Mouse (Mus musculus) midbrain, embryonic 15.5 days (tissue): Measurements from ENCODE around the gene Gm10639. TPM values are rescaled to one million over a fixed set of nuclear protein-coding genes. Genes with fewer than 3 reads are reported as not detected.
"Not testable (repeated sequence)": the region's sequence is repeated elsewhere in the genome, so short reads cannot be mapped to it uniquely, and the experiment has no call there.

Experiments used
- ATAC-seq: fragments of 200-750 bp; cut with Nextera tagmentation; replicated peaks from 2 replicates; pipeline ENCODE4 v1.8.0; 2017; ENCODE audit warnings: moderate TSS enrichment
- H3K27ac ChIP-seq: fragments of 300-500 bp; sonication (generic); 2 replicates; pipeline ENCODE4 v1.5.1; 2015; ENCODE audit warnings: mild to moderate bottlenecking, inconsistent platforms
- H3K27me3 ChIP-seq: fragments of 300-500 bp; sonication (generic); replicated peaks from 2 replicates; pipeline ENCODE4 v1.6.1; 2015; ENCODE audit warnings: inconsistent platforms
- H3K36me3 ChIP-seq: fragments of 300-500 bp; sonication (generic); replicated peaks from 2 replicates; pipeline ENCODE4 v1.6.1; 2015; ENCODE audit warnings: inconsistent platforms
- H3K4me1 ChIP-seq: fragments of 300-500 bp; sonication (generic); 2 replicates; pipeline ENCODE4 v1.6.1; 2015; ENCODE audit warnings: inconsistent platforms
- H3K4me2 ChIP-seq: fragments of 300-500 bp; sonication (generic); 2 replicates; pipeline ENCODE4 v1.6.1; 2015; ENCODE audit warnings: inconsistent platforms, mild to moderate bottlenecking, moderate library complexity
- H3K4me3 ChIP-seq: fragments of 300-500 bp; sonication (generic); 2 replicates; pipeline ENCODE4 v1.5.1; 2015; ENCODE audit warnings: mild to moderate bottlenecking, inconsistent platforms
- H3K9ac ChIP-seq: fragments of 300-500 bp; sonication (generic); 2 replicates; pipeline ENCODE4 v1.6.1; 2015; ENCODE audit warnings: mild to moderate bottlenecking, inconsistent platforms
- H3K9me3 ChIP-seq: fragments of 300-500 bp; sonication (generic); 2 replicates; pipeline ENCODE4 v1.6.1; 2016; ENCODE audit warnings: inconsistent platforms
- WGBS: fragments of 180-500 bp; shearing (Covaris S2); methylation state at CpG from one replicate; pipeline ENCODE4 v1.1.7; 2015; ENCODE audit warnings: mixed read lengths; 5-methylcytosine and 5-hydroxymethylcytosine counted together
- polyA plus RNA-seq: library from polyadenylated mRNA; unstranded; fragments of >200 nt; fragmentation: Nextera tagmentation; extraction: Ambion mirVana; gene quantifications from 2 replicates; pipeline ENCODE4 v1.2.1, GENCODE M21; 2015

Gene Gm10639
- polyA plus RNA-seq = not detected in 2 replicates

DNA sequence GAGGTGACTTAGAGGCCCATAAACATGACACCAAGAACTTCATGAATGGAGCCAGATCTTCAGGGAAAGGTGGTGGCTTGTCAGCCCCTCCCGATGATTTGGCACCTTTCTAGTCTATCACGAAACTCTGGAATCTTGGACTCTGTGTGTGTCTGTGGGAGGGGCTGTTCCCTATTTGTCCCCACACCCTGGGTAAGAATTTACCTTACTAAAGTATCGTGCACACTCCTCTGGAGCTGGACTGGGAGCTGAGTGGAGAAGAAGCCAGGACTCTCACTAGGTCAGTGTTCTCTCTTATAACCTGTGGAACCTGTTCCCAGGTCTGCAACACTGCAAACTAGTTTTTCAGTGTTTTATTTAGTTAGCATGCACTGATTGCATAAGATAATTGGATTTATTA, at the start of gene Gm10639:
TSS of gene Gm10639 (plus strand) at position 201 of the 400 bp plus-strand sequence.
- not testable (repeated sequence) for H3K4me1 ChIP-seq

DNA sequence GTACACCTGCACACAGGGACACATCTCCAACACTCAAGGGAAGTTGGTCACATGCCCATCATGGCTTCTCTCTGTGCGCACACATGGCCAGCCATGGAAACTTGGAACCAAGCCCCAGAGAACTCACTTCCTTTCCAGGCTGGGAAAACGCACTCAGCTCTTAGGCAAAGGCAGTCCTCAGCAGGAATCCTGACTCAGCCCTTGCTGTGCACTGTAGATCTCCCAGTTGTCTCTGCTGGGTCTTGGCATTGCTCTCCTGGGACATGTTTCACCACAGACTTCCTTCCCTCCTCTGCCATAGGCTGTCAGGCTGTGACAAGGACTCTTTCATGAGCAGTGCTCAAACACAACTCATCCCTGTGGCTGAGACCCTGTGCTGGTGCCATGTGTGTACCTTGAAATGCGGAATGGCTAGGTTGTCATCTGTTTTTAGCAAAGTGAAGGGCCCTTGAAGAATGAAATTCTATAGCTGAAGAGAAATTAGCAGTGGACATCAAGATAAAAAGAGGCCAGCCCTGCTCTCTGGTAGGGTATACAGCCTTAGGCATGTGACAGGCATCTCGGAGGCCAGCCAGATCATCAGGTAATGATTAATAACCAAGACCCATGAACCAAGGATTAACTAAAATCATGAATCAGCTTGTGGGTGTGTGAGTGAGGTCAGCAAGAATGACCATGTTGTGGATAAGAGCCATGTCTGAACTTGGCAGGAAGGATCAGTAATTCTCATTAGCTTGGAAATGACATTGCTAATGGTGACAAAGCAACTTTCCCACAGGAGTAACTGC, 33.8 kb upstream of the Gm10639 start:
- not testable (repeated sequence) for H3K4me1 ChIP-seq, ATAC-seq, H3K4me2 ChIP-seq, H3K9me3 ChIP-seq, H3K36me3 ChIP-seq, H3K27ac ChIP-seq, H3K4me3 ChIP-seq, H3K27me3 ChIP-seq, H3K9ac ChIP-seq
- 86% methylated on average over 4 of the region's 4 CpGs for WGBS

More for the DNA sequence above, at the start of gene Gm10639:
- H3K9me3 ChIP-seq, H3K27me3 ChIP-seq, H3K4me2 ChIP-seq, H3K27ac ChIP-seq, H3K4me3 ChIP-seq, H3K9ac ChIP-seq, H3K36me3 ChIP-seq, ATAC-seq: not testable (repeated sequence)
- WGBS = 92% methylated on average over 3 of the region's 3 CpGs

DNA sequence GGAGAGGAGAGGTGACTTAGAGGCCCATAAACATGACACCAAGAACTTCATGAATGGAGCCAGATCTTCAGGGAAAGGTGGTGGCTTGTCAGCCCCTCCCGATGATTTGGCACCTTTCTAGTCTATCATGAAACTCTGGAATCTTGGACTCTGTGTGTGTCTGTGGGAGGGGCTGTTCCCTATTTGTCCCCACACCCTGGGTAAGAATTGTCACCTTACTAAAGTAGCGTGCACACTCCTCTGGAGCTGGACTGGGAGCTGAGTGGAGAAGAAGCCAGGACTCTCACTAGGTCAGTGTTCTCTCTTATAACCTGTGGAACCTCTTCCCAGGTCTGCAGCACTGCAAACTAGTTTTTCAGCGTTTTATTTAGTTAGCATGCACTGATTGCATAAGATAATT, 32.8 kb upstream of the Gm10639 start, which contains the start of gene Gm3776:
TSS of gene Gm3776 (plus strand) at position 216 of the 400 bp plus-strand sequence.
- H3K27me3 ChIP-seq, H3K9ac ChIP-seq, H3K36me3 ChIP-seq, H3K4me3 ChIP-seq, H3K27ac ChIP-seq, H3K4me1 ChIP-seq, H3K9me3 ChIP-seq, H3K4me2 ChIP-seq, ATAC-seq: not testable (repeated sequence)
- WGBS = 92% methylated on average over 1 of the region's 3 CpGs

DNA sequence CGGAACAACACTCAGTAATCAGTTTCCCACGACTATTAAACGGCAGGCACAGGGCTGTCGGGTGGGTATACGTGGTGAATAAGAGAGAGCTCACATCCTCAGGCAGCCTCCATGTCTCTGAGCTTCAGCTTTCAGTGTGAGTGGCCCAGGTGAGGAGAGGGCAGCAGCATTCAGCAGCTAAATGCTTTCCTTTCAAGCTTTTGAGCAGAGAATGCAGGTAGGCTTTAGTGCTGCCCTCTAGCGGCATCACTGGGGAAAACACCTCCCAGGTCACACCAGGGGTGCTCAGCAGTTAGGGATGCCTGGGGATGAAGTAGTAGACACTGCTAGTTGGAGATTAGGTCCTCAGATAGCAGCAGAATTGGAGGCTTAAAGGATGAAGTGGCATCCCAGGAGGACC, 30.0 kb upstream of the Gm10639 start:
- not testable (repeated sequence) for H3K9ac ChIP-seq, H3K4me1 ChIP-seq, H3K27ac ChIP-seq, H3K27me3 ChIP-seq, H3K36me3 ChIP-seq, H3K4me3 ChIP-seq, H3K4me2 ChIP-seq, H3K9me3 ChIP-seq
- peak; percentile 69; the same call in 1 of the 2 replicates for ATAC-seq
- WGBS = 6% methylated on average over 1 of the region's 6 CpGs

DNA sequence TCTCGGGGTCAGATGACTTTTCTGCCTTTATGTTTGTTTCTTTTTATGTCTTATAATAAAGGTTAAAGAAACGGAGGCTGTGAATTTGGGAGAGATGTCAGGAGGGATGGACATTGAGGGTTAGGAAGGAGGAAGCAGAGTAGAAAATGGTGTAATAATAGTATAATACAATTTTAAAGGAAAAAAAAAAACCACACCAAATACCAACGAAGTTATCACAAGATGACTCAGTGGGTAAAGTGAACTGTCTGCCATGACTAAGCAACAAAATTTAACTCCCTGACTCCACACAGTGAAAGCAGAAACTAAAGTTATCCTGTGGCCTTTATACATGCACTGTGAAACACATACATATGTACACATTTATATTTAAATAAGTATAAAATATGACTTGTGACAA, 18.8 kb upstream of the Gm10639 start:
- H3K4me1 ChIP-seq, H3K36me3 ChIP-seq, H3K27ac ChIP-seq, H3K27me3 ChIP-seq, H3K9me3 ChIP-seq, H3K4me2 ChIP-seq, H3K9ac ChIP-seq, ATAC-seq, H3K4me3 ChIP-seq: not testable (repeated sequence)
- 89% methylated on average over 3 of the region's 3 CpGs for WGBS

DNA sequence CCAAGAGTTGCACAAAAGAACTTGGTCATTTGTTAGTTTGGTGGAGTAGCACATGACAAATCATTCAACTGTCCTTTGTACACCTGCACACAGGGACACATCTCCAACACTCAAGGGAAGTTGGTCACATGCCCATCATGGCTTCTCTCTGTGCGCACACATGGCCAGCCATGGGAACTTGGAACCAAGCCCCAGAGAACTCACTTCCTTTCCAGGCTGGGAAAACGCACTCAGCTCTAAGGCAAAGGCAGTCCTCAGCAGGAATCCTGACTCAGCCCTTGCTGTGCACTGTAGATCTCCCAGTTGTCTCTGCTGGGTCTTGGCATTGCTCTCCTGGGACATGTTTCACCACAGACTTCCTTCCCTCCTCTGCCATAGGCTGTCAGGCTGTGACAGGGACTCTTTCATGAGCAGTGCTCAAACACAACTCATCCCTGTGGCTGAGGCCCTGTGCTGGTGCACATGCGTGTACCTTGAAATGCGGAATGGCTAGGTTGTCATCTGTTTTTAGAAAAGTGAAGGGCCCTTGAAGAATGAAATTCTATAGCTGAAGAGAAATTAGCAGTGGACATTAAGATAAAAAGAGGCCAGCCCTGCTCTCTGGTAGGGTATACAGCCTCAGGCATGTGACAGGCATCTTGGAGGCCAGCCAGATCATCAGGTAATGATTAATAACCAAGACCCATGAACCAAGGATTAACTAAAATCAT, 7.6 kb upstream of the Gm10639 start:
- not testable (repeated sequence) for H3K4me2 ChIP-seq, H3K36me3 ChIP-seq, H3K4me1 ChIP-seq, H3K27ac ChIP-seq, H3K9ac ChIP-seq, H3K9me3 ChIP-seq, H3K27me3 ChIP-seq, H3K4me3 ChIP-seq, ATAC-seq
- WGBS = 91% methylated on average over 4 of the region's 4 CpGs

DNA sequence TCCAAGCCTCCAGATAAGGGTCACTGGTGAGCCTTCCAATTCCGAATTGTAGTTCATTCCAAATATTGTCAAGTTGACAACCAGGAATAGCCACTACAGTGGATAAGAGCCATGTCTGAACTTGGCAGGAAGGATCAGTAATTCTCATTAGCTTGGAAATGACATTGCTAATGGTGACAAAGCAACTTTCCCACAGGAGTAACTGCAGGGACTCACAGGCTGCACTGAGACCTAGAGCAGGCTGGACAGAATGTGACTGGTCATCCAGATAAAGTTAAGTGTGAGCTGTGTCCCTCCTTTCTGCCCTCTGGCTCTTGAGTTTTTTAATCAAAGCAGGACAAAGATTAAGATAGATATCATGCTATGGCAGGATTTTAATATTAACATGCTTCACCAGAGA, 660 bp upstream of the Gm10639 start:
- H3K9ac ChIP-seq, H3K36me3 ChIP-seq, H3K4me1 ChIP-seq, ATAC-seq, H3K27me3 ChIP-seq, H3K9me3 ChIP-seq, H3K4me2 ChIP-seq, H3K27ac ChIP-seq, H3K4me3 ChIP-seq: not testable (repeated sequence)
- WGBS = 61% methylated on average over 1 of the region's 1 CpGs

DNA sequence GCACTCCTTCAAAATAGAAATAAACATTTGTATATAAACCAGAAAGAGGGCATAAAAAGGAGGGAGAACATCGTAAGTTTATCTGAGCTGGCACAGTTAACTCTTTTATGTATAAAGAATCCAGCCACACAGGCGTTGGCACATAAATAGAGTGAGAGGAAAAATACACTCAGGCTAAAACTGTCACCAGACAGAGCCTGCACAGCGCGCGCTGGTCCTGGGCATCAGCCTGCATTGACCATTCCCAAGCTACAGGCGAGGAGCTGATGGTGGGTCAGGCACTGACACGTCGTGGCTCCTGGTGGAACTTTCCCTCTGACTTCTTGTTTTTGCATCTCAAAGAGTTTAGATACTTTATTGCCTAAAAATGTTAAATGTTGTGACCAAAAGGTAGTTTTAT, 2.7 kb downstream of the Gm10639 start:
- not testable (repeated sequence) for H3K4me1 ChIP-seq, H3K27me3 ChIP-seq, H3K4me2 ChIP-seq, H3K36me3 ChIP-seq, H3K4me3 ChIP-seq, H3K9me3 ChIP-seq, H3K27ac ChIP-seq, ATAC-seq, H3K9ac ChIP-seq
- 87% methylated on average over 8 of the region's 8 CpGs for WGBS

DNA sequence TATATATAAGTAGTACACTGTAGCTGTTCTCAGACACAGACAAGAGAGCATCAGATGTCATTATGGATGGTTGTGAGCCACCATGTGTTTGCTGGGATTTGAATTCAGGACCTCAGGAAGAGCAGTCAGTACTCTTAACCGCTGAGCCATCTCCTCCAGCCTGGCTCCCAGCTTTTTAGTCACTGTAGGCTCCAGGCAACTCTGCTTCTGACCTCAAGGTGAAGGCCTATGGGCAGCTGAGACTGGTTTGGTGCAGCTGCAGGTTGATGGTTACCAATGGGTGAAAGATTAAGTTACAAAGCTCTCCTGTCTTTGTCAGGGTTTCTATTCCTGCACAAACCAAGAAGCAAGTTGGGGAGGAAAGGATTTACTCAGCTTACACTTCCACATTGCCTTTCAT, 4.0 kb downstream of the Gm10639 start:
- not testable (repeated sequence) for H3K27me3 ChIP-seq, H3K4me1 ChIP-seq, H3K27ac ChIP-seq, H3K4me3 ChIP-seq, H3K9me3 ChIP-seq, H3K36me3 ChIP-seq, H3K9ac ChIP-seq, H3K4me2 ChIP-seq, ATAC-seq
- WGBS = 82% methylated on average over 1 of the region's 1 CpGs

DNA sequence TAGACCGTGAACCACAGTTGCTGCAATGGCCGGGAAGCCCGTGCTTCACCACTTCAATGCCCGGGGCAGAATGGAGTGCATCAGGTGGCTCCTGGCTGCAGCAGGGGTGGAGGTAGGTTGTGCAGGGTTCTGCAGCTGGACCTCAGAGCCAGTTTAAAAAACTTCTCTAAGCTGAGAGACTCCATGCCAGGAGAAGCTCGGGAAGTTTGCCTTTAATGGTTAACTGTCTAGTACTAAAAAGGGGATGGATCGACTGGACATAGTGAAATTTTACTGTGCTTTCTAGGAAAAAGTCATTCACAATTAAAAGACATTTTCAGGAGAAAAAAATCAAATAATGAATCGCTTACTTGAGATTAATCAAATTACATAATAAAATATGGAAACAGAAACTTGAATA, 5.1 kb downstream of the Gm10639 start:
- H3K4me3 ChIP-seq, H3K9me3 ChIP-seq, H3K36me3 ChIP-seq, H3K4me2 ChIP-seq, H3K4me1 ChIP-seq, H3K9ac ChIP-seq, H3K27ac ChIP-seq, ATAC-seq, H3K27me3 ChIP-seq: not testable (repeated sequence)
- WGBS = 87% methylated on average over 7 of the region's 7 CpGs

DNA sequence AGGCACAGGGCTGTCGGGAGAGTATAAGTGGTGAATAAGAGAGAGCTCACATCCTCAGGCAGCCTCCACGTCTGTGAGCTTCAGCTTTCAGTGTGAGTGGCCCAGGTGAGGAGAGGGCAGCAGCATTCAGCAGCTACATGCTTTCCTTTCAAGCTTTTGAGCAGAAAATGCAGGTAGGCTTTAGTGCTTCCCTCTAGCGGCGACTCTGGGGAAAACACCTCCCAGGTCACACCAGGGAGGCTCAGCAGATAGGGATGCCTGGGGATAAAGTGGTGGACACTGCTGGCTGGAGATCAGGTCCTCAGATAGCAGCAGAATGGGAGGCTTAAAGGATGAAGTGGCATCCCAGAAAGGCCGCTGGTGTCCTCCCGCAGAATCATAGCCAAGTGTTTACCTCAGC, 6.4 kb downstream of the Gm10639 start:
- H3K27me3 ChIP-seq, H3K36me3 ChIP-seq, ATAC-seq, H3K4me3 ChIP-seq, H3K4me2 ChIP-seq, H3K27ac ChIP-seq, H3K9ac ChIP-seq, H3K4me1 ChIP-seq, H3K9me3 ChIP-seq: not testable (repeated sequence)
- WGBS = 15% methylated on average over 6 of the region's 6 CpGs

DNA sequence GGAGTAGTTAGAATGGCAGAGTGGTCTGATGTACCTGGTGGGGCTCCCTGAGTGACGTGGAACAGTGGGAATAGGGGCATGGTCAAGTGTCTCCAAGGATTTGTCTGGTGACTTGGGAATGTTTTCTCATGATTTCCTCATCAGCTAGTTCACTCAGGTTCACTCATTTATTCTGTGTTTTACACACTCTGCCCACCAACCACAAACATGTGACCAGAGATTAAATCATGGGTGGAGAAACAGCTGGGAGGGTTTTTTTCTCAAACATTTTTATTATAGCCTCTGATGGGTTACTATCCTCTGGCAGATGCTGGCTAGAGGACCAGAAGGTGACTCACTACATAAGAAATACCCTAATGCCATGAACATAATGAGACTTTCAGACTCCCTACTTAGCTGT, 8.5 kb downstream of the Gm10639 start:
- no peaks in the 10 kb centered on the region for H3K27me3 ChIP-seq
- H3K36me3 ChIP-seq = no peaks in the 10 kb centered on the region
- 96% methylated on average over 1 of the region's 1 CpGs for WGBS
- H3K4me3 ChIP-seq = no peak overlapping the region
- no peak overlapping the region for H3K4me2 ChIP-seq
- ATAC-seq = no peak
- no peaks in the 10 kb centered on the region for H3K4me1 ChIP-seq
- no peaks in the 10 kb centered on the region for H3K9me3 ChIP-seq
- no peak overlapping the region for H3K9ac ChIP-seq
- H3K27ac ChIP-seq = no peak overlapping the region

DNA sequence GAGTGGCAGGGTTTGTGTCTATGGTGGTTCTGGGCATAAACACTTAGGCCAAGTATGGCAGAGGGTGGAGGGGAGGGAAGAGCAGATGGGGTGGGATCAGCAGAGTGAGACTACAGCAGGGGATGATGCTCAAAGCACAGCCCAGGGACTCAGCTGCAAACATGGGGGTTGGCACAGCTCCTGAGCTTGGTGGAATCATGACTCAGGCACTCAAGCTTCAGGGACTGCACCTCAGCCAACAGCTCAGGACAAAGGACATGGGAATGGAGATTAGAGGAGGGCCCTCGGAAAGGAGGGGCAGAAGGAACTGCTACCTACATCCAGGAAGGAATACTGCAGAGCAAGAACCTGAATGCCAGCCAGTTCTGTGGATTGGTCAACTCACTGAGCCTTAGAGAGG, 9.4 kb downstream of the Gm10639 start:
- not testable (repeated sequence) for ATAC-seq, H3K27ac ChIP-seq, H3K4me1 ChIP-seq, H3K4me2 ChIP-seq, H3K9ac ChIP-seq, H3K36me3 ChIP-seq, H3K4me3 ChIP-seq, H3K27me3 ChIP-seq, H3K9me3 ChIP-seq
- 62% methylated on average over 1 of the region's 1 CpGs for WGBS
